Mouse (Mus musculus): ENCODE results near the gene Mamdc2.

The Mamdc2 gene

DNA sequence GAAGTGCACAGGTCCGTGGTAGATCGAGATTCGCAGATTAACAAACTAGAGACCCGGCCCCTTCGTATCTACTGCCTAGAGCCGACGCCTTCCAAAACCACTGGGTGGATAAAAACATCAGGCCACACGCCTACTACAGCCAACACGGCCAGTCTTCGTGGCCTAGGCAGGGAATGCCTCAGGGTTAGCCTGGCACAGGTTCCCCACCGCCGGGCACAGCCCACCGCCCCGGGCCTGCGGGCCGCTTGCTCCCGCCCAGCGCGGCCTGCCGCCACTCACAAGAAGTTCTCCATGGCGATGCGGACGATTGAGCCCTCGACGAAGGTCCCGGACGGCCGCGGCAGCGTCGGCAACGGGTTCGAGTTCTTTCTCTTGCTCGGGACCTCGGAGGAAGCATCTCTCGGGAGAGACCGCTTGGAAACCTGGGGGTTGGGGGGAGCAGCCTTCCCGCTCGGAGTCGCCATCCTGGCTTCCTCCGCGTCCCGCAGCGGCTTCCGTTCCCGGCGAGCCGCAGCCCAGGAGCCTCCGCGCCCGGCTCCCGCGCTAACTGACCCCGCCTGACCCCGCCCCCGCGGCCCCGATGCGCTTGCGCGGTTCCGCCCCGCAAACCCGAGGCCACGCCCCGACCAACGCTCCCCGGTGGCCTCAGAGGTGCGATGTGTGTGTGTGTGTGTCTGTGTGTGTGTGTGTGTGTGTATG is 174.7 kb downstream of the Mamdc2 start, which contains the start of gene Smc5:
Gene Smc5 (minus strand): TSS at position 543 of the 699 bp plus-strand sequence.
- DNase-seq = peak; percentile 82 to 86

DNA sequence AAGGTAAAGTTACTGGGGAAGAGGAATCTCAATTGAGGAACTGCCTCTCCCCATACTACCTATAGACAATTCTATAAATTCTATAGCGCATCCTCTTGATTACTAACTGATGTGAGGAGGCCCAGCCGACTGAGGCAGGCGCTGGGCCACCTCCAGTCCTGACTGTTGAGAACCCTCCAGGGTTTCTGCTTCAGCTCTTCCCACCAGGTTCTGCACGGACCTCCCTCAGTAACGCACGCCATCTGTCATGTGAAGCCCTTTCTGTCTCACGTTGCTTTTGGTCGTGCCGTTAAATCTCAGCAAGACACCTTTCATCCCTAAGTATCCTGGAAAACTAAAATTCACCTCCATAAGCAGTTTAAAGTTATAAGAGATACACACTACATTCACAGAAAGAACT is 191.5 kb downstream of the Mamdc2 start:
- no peak for DNase-seq

All from thymus, adult 18-20 months (tissue).